Mouse (Mus musculus) B cell, adult 2 months (primary cell): ENCODE results near the gene Pdgfa.
A peak's percentile ranks its signal among the peaks of the same experiment; 100 is the strongest.

ENCODE experiments used
- DNase-seq, 2 experiments: peaks; one replicate each; pipeline ENCODE4 v3.0.0; 2022

Gene Pdgfa

GRCm38 (mm10) chr5:138997171-138997788 lies at the start of gene Pdgfa:
Pdgfa (minus strand) TSS chr5:138997370.
- DNase-seq, result peak in 1 of 2 experiments; percentile 21

- DNase-seq, result no peak
Measured at GRCm38 (mm10) chr5:139046636-139047035, 49.5 kb upstream of the Pdgfa start.

GRCm38 (mm10) chr5:139043546-139043945 lies 46.4 kb upstream of the Pdgfa start:
- DNase-seq, result no peak

- no peak for DNase-seq
Measured at GRCm38 (mm10) chr5:139042299-139042698, 45.1 kb upstream of the Pdgfa start.

GRCm38 (mm10) chr5:139035171-139035570 lies 38.0 kb upstream of the Pdgfa start:
- no peak for DNase-seq

- no peak for DNase-seq
Measured at GRCm38 (mm10) chr5:139034746-139035145, 37.6 kb upstream of the Pdgfa start.

GRCm38 (mm10) chr5:139033406-139034317 lies 36.5 kb upstream of the Pdgfa start:
- DNase-seq, result no peak

- no peak for DNase-seq
Measured at GRCm38 (mm10) chr5:139027603-139028002, 30.4 kb upstream of the Pdgfa start.

GRCm38 (mm10) chr5:139024351-139025105 lies 27.4 kb upstream of the Pdgfa start:
- no peak for DNase-seq

GRCm38 (mm10) chr5:139020595-139020994 lies 23.4 kb upstream of the Pdgfa start:
- no peak for DNase-seq

- no peak for DNase-seq
Measured at GRCm38 (mm10) chr5:139017371-139018124, 20.4 kb upstream of the Pdgfa start.

- DNase-seq, result no peak
Measured at GRCm38 (mm10) chr5:139015097-139015496, 17.9 kb upstream of the Pdgfa start.

GRCm38 (mm10) chr5:139010649-139011048 lies 13.5 kb upstream of the Pdgfa start:
- DNase-seq, result no peak

GRCm38 (mm10) chr5:139007141-139007775 lies 10.1 kb upstream of the Pdgfa start:
- DNase-seq, result no peak

- DNase-seq, result no peak
Measured at GRCm38 (mm10) chr5:139004588-139004987, 7.4 kb upstream of the Pdgfa start.

GRCm38 (mm10) chr5:138999716-139000115 lies 2.5 kb upstream of the Pdgfa start:
- no peak for DNase-seq

GRCm38 (mm10) chr5:138997936-138998580 lies 888 bp upstream of the Pdgfa start:
- DNase-seq, result peak in 1 of 2 experiments; percentile 9

GRCm38 (mm10) chr5:138996322-138997073 lies 672 bp downstream of the Pdgfa start:
- no peak for DNase-seq

GRCm38 (mm10) chr5:138995721-138996311 lies 1.4 kb downstream of the Pdgfa start:
- peak in 1 of 2 experiments; percentile 10 for DNase-seq
